Mouse (Mus musculus): ENCODE measurements around the gene Ndufs2. TPM values are rescaled to one million over a fixed set of nuclear protein-coding genes. Genes with fewer than 3 reads are reported as not detected.

The Ndufs2 gene
- polyA plus RNA-seq, 1 experiment from 2014 or later, result 210 TPM

DNA sequence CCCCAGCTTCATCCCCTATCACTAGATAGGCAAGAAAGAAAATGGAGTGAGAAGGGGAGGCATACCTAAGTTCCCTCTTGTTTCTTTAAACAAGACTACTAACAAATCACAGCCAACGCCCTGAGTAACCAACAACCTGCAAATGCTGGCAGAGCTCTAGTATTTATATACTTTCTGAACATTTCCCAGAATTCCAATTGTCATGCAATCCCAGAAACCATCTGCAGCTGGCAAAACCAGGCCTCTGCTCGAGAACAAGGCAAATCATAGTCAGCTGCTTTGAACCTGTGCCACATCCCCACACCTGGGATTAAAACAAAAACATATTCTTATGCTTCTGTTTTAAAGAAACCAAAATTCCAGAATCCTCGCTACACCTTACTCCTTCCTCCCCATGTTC lies 42.2 kb upstream of the Ndufs2 start:
- H3K9me3 ChIP-seq (ENCODE audit: control insufficient read depth, low read length), result no peaks in the 10 kb centered on the region
- 57% methylated on average over 3 of the region's 3 CpGs for WGBS
- H3K4me2 ChIP-seq (replicated peaks; ENCODE audit: low read depth), result peak overlapping the region; percentile 74
- no peaks in the 10 kb centered on the region for H3K27me3 ChIP-seq (ENCODE audit: control insufficient read depth, insufficient read depth, low read length)
- H3K4me3 ChIP-seq (ENCODE audit: low read depth, low read length), result peak overlapping the region; percentile 80; the same call in 1 of the 2 replicates
- peak overlapping the region; percentile 96; the same call in 1 of the 2 replicates for H3K27ac ChIP-seq (replicated peaks)
- H3K4me1 ChIP-seq (replicated peaks; ENCODE audit: control insufficient read depth, insufficient read depth), result peaks cover 2% of the 10 kb centered on the region; the same call in 1 of the 2 replicates
- ATAC-seq (ENCODE audit: low FRiP score, low TSS enrichment), result peak; percentile 11; the same call in 1 of the 2 replicates
- H3K36me3 ChIP-seq (ENCODE audit: control insufficient read depth, insufficient read depth, low read length), result peaks cover 7% of the 10 kb centered on the region
- TF ChIP-seq CTCF (IDR thresholded peaks at IDR 0.05; ENCODE audit: low read depth) (no peak), EP300 (optimal IDR thresholded peaks at IDR 0.05) (no peak)
- no peak overlapping the region for H3K9ac ChIP-seq (ENCODE audit: low read length)
- DNase-seq (ENCODE audit: low spot score), result peak; percentile 49

DNA sequence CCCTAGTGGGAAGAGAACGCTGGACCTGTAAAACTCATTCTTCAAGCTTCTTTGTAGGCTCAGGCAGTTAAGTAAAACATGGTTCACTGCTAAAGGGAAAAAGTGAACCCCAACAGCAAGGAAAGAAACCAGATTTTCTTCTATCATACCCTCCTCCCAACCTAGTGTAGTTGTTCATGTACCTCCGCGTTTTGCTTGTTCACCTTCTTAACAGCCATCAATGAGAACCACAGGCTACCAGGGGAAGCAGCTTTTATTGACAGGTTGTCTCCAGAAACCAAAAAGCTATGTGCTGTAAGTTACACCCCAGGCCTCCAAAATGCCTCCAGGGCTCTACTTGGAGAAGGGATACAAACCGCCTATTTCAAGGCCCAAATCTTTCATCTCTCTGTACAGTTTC lies 37.1 kb upstream of the Ndufs2 start:
- Histone ChIP-seq H3K9ac (ENCODE audit: low read length) (no peak overlapping the region), H3K36me3 (ENCODE audit: control insufficient read depth, insufficient read depth, low read length) (peaks cover 11% of the 10 kb centered on the region), H3K4me1 (replicated peaks; ENCODE audit: control insufficient read depth, insufficient read depth) (peaks cover 5% of the 10 kb centered on the region; the same call in 1 of the 2 replicates), H3K4me3 (ENCODE audit: low read depth, low read length) (no peak overlapping the region), H3K27me3 (ENCODE audit: control insufficient read depth, insufficient read depth, low read length) (no peaks in the 10 kb centered on the region), H3K27ac (replicated peaks) (peak overlapping the region; percentile 49; the same call in 1 of the 2 replicates), H3K9me3 (ENCODE audit: control insufficient read depth, low read length) (no peaks in the 10 kb centered on the region), H3K4me2 (replicated peaks; ENCODE audit: low read depth) (peak overlapping the region; percentile 81; the same call in 1 of the 2 replicates)
- DNase-seq (ENCODE audit: low spot score) (no peak), ATAC-seq (ENCODE audit: low FRiP score, low TSS enrichment) (no peak)
- TF ChIP-seq CTCF (IDR thresholded peaks at IDR 0.05; ENCODE audit: low read depth) (no peak), EP300 (optimal IDR thresholded peaks at IDR 0.05) (no peak)
- WGBS, result 61% methylated on average over 4 of the region's 4 CpGs

DNA sequence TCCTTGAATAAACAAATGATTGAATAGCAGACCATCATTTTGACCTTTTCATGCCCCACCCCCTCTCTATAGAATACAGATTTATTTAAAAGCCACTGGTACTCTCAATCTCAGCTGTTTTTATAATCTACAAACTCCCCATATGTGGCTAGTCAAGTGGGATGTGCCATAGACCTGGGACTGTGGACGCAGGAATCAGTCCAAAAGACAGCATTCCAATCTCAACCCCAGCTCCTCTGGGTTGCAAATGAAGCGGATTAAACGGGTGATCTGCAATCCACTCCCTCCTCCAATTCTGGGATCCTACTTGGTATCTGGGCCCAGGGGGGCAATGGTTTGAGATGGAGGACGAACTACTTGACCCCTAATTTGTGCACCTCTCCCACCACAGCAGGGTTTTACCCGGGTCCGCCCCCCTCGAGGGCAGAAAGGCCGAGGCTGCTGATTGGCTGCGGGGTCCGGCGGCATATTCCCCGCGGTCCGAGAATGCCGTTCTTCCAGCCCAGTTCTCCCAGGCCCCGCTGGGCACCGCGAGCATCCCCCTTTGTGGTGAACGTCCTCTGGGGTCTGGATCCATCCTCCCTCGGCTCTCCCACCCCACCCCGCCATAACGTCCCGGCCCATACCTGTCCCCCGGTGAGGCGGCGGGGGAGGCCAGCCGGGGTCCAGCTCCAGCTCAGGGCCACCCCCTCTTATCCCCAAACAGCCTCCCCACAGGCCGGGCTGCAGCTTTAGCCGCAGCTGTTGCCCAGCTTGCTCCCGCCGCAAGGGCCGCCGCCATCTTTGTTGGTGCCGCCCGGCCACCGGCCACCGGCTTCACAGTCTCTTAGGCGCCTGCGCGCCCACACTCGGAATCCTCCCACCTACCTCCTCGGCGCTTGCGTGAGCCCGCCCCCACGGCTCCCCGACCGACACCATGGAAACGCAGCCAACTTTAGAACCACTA lies 36.2 kb upstream of the Ndufs2 start, which contains the start of gene Usp21:
Gene Usp21 (minus strand): TSS at position 856 of the 946 bp plus-strand sequence.
- no peak for TF ChIP-seq EP300 (optimal IDR thresholded peaks at IDR 0.05)
- peak; percentile 0; the same call in 1 of the 2 replicates for TF ChIP-seq CTCF (IDR thresholded peaks at IDR 0.05; ENCODE audit: low read depth)
- Histone ChIP-seq H3K9ac (ENCODE audit: low read length) (peak within 1 kb of the TSS; percentile 95), H3K4me1 (replicated peaks; ENCODE audit: control insufficient read depth, insufficient read depth) (peaks cover 5% of the 10 kb centered on the region; the same call in 1 of the 2 replicates), H3K36me3 (ENCODE audit: control insufficient read depth, insufficient read depth, low read length) (peaks cover 14% of the 10 kb centered on the region), H3K27ac (replicated peaks) (peak within 1 kb of the TSS; percentile 89), H3K27me3 (ENCODE audit: control insufficient read depth, insufficient read depth, low read length) (no peaks in the 10 kb centered on the region), H3K4me2 (replicated peaks; ENCODE audit: low read depth) (peak within 1 kb of the TSS; percentile 81), H3K9me3 (ENCODE audit: control insufficient read depth, low read length) (no peaks in the 10 kb centered on the region), H3K4me3 (ENCODE audit: low read depth, low read length) (peak within 1 kb of the TSS; percentile 97)
- peak; percentile 91 for ATAC-seq (ENCODE audit: low FRiP score, low TSS enrichment)
- whole genome bisulfite sequencing, result under 1% methylated on average over 49 of the region's 49 CpGs
- DNase-seq (ENCODE audit: low spot score), result peak; percentile 92

DNA sequence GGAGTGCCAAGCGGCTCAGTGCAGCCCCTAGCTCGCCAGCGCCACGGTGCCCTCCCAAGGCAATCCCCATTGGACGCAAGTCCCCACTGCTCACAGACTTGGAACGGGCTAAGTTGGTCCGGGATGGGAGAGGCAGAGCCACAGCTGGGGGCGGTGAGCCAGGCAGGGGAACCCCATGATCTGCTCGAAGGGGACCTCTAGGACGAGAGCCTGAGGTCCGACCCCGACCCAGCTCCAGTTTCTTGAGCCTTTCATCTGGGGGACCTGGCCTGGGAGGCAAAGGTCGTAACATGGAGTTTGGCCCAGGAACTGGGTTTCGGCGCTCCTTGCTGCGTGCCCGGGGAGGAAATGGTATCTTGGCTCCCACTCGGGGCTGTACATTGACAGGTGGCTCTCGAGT lies 35.3 kb upstream of the Ndufs2 start:
- H3K36me3 ChIP-seq (ENCODE audit: control insufficient read depth, insufficient read depth, low read length), result peaks cover 14% of the 10 kb centered on the region
- H3K4me2 ChIP-seq (replicated peaks; ENCODE audit: low read depth), result peak overlapping the region; percentile 81; the same call in 1 of the 2 replicates
- H3K27me3 ChIP-seq (ENCODE audit: control insufficient read depth, insufficient read depth, low read length), result no peaks in the 10 kb centered on the region
- no peaks in the 10 kb centered on the region for H3K9me3 ChIP-seq (ENCODE audit: control insufficient read depth, low read length)
- no peak for ATAC-seq (ENCODE audit: low FRiP score, low TSS enrichment)
- TF ChIP-seq CTCF (IDR thresholded peaks at IDR 0.05; ENCODE audit: low read depth) (no peak), EP300 (optimal IDR thresholded peaks at IDR 0.05) (no peak)
- H3K27ac ChIP-seq (replicated peaks), result no peak overlapping the region
- 88% methylated on average over 19 of the region's 19 CpGs for WGBS
- DNase-seq (ENCODE audit: low spot score), result no peak
- H3K4me1 ChIP-seq (replicated peaks; ENCODE audit: control insufficient read depth, insufficient read depth), result peaks cover 5% of the 10 kb centered on the region; the same call in 1 of the 2 replicates
- peak overlapping the region; percentile 31; the same call in 1 of the 2 replicates for H3K9ac ChIP-seq (ENCODE audit: low read length)
- H3K4me3 ChIP-seq (ENCODE audit: low read depth, low read length), result no peak overlapping the region

DNA sequence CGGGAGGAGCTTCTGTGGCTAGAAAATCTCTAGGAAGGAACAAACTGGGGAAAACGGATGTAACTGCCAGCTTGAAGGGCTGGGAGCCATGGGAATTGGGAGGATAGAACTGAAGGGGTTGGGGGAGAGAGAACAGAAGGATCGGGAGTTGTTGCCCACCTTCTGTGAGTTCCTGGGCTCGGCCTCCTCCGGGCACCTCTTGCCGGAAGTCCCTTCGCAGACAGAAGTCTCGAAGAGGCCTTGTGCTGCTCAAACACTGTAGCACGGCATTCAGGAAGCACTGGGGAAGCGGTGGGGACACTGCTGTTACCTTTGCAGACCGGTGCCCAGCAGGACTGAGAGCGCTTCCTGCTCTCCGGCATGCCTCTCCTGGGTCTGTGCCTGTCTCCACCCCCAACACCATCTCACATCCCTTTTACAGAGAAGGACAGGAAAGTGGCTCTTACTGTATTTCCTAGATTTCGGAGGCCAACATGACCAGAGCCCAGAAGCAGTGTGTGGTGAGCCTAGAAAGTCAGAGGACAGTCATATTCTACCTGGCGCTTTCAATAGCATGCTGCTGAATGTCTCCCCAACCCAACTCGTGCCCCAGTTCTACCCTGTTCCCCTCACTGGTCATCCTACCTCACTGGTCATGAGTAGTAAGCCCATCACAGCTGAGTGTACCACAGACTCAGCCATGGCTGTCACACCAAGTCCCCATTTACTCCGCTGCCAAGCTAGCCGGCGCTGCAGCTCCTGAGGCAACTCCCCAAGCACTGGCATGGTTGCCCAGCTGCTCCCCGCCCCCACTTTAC lies 34.1 kb upstream of the Ndufs2 start:
- TF ChIP-seq EP300 (optimal IDR thresholded peaks at IDR 0.05) (no peak), CTCF (IDR thresholded peaks at IDR 0.05; ENCODE audit: low read depth) (no peak)
- H3K9ac ChIP-seq (ENCODE audit: low read length), result no peak overlapping the region
- no peaks in the 10 kb centered on the region for H3K27me3 ChIP-seq (ENCODE audit: control insufficient read depth, insufficient read depth, low read length)
- H3K36me3 ChIP-seq (ENCODE audit: control insufficient read depth, insufficient read depth, low read length), result peaks cover 14% of the 10 kb centered on the region
- H3K27ac ChIP-seq (replicated peaks), result 0 out of 2 replicates have a peak overlapping the region, but pooled peaks have one; percentile 30
- H3K4me2 ChIP-seq (replicated peaks; ENCODE audit: low read depth), result no peak overlapping the region
- 87% methylated on average over 20 of the region's 20 CpGs for WGBS
- peaks cover 6% of the 10 kb centered on the region; the same call in 1 of the 2 replicates for H3K4me1 ChIP-seq (replicated peaks; ENCODE audit: control insufficient read depth, insufficient read depth)
- ATAC-seq (ENCODE audit: low FRiP score, low TSS enrichment) (no peak), DNase-seq (ENCODE audit: low spot score) (no peak)
- H3K9me3 ChIP-seq (ENCODE audit: control insufficient read depth, low read length), result no peaks in the 10 kb centered on the region
- no peak overlapping the region for H3K4me3 ChIP-seq (ENCODE audit: low read depth, low read length)

Data from stomach, postnatal 0 days (tissue).